Mouse (Mus musculus) adrenal gland, postnatal 36 days (tissue): ENCODE results near the gene Gm3415. TPM values are rescaled to one million over a fixed set of nuclear protein-coding genes. Genes with fewer than 3 reads are reported as not detected.
"Not testable (repeated sequence)": the region's sequence is repeated elsewhere in the genome, so short reads cannot be mapped to it uniquely, and the experiment has no call there.

Source experiments
- DNase-seq, 2 experiments: peaks; one replicate each; pipeline ENCODE4 v3.0.0; 2021; ENCODE audit warnings: mixed read lengths in 1 of 2
- total RNA-seq, 2 experiments: library from RNA; stranded (reverse); gene quantifications; 2 replicates each; pipeline ENCODE4 v1.2.3; 2021

The Gm3415 gene
- total RNA-seq, 2 experiments from 2014 or later: not detected

DNA sequence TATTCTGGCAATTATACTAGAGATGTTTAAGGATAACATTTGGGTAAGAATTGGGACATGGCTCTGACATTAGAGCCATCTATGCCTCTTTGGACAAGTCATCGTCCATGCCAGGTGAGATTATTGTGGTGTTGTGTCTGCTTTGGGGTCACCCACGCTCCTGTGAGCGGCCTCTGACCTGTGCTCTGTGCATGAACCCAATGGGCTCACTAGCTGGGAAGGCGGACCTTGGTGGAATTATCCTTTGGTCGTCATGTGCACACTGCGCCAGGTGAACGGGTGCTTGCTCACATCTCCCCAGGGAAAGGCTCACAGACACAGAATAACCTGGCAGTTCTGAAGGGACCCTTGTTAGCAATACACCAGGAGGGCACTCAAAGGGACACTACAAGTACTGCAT, 43.3 kb downstream of the Gm3415 start:
- not testable (repeated sequence) for DNase-seq

DNA sequence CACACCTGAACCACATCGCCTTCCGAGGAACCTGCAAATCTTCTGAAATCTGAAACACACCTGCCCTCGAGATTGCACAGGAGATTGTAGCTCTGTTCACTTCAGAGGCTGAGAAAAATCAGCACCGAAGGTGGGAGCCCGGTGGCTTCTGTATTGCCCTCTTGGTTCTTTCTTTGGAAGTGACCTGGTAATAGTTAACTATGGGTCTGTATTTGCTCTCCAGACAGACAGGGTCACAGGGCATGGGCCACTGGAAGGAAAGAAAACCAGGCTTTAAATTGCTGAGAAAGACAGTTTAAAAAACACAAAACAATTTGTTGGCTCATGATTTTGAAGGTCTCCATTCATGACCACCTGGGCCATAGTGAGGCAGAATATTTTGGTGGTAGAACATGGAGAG, 44.0 kb downstream of the Gm3415 start:
- DNase-seq: no peak

DNA sequence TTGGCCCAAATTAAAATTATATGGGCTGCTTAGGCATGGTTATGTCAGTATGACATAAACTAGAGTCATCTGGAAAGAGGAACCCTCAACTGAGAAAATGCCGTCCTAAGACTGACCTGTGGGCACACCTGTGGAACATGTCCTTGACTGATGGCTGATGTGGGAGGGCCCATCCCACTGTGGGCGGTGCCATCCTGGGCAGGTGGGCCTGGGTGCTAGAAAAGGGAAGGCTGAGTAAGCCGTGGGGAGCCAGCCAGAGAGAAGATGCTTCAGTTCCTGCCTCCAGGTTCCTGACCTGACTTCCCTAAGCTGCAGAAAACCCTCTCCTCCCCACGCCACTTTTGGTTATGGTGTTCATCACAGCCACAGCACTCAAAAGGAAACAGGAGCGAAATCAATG, 50.3 kb downstream of the Gm3415 start:
- no peak for DNase-seq

DNA sequence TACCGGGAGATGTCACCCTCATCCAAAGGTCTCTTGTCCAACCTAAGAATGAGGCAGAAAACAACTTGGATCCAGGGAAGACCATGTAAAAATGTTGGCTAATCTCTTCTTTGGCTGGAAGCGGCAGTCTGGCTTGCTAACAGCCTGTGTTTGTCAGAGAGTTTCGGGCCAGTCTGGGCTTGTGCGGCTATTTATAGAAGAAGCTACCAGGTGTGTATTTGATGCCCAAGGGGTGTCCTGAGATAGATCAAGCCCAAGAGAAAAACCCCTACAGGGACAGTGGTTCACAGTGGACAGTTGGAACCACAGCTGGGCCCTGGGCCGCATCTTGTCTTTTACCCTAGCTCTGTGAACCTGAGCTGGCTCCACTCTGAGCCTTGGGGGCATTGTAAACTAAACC, 51.0 kb downstream of the Gm3415 start:
- DNase-seq: no peak

DNA sequence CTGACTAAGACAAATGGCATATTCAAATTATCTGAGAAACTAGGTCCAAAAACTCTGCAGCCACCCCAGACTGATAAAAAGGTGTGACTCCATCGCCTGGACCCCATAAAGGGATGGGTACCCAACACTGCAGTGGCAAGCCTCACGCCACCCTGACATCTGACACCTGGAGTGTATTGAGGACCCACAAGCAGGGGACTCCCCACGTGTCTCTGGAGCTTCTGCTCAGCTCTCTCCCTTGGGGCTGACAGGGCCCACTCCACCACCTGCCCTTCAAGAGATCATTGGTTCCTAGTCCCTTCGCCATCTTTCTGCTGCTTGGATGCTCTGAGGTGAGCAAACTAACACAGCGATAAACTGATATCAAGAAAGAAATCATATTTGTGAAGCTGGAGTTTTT, 51.9 kb downstream of the Gm3415 start:
- no peak for DNase-seq

Other genes with a start within 250 kb of the Gm3415 start
- 10 to 100 TPM; 29.4 to 32.2 TPM for gene Wasf3, start 171.2 kb upstream of the Gm3415 start, total RNA-seq
- not detected for gene Gm6408, start 74.2 kb upstream of the Gm3415 start, total RNA-seq
- gene Gm6370, start 64.8 kb upstream of the Gm3415 start, total RNA-seq: not detected
- gene 4930449I24Rik, start 53.7 kb upstream of the Gm3415 start, total RNA-seq: not detected
- not detected for gene Gm3402, start 42.0 kb upstream of the Gm3415 start, total RNA-seq
- not detected for gene Gm3404, start 30.3 kb upstream of the Gm3415 start, total RNA-seq
- gene Gm3409, start 18.5 kb upstream of the Gm3415 start, total RNA-seq: not detected
- gene Gpr12, start 29.1 kb downstream of the Gm3415 start, total RNA-seq: not detected
- 10 to 100 TPM; 30.2 to 36.3 TPM for gene Usp12, start 238.9 kb downstream of the Gm3415 start, total RNA-seq